Mouse (Mus musculus) adrenal gland, postnatal 4 days (tissue): ENCODE measurements around the gene Pyroxd2. TPM values are rescaled to one million over a fixed set of nuclear protein-coding genes. Genes with fewer than 3 reads are reported as not detected.
"Not testable (repeated sequence)": the region's sequence is repeated elsewhere in the genome, so short reads cannot be mapped to it uniquely, and the experiment has no call there.

Source experiments
- DNase-seq, 2 experiments: peaks; one replicate each; pipeline ENCODE4 v3.0.0; 2021 to 2022; ENCODE audit warnings: low spot score in 2 of 2, mixed read lengths in 2 of 2
- long read RNA-seq, 2 experiments: library from polyadenylated mRNA; stranded (forward); transcript quantifications; one replicate each; pipeline ENCODE4 v2.0.0; 2021
- total RNA-seq, 2 experiments: library from RNA; stranded (reverse); gene quantifications; 2 replicates each; pipeline ENCODE4 v1.2.3; 2021

The Pyroxd2 gene
- total RNA-seq, result 10 to 100 TPM; 54.2 to 55.8 TPM
- long read RNA-seq, experiment 1, transcript Pyroxd2-201 (16 exons, 3,119 nt), result major isoform, 16 of 42 reads
- long read RNA-seq, experiment 1, partial matches to known transcripts, result 13 of 42 reads
- long read RNA-seq, experiment 1, other reads (novel, unspliced or antisense), result 13 of 42 reads
- long read RNA-seq, experiment 2, transcript Pyroxd2-201 (16 exons, 3,119 nt), result major isoform, 33 of 97 reads
- long read RNA-seq, experiment 2, partial matches to known transcripts, result 37 of 97 reads
- long read RNA-seq, experiment 2, other reads (novel, unspliced or antisense), result 26 of 97 reads

DNA sequence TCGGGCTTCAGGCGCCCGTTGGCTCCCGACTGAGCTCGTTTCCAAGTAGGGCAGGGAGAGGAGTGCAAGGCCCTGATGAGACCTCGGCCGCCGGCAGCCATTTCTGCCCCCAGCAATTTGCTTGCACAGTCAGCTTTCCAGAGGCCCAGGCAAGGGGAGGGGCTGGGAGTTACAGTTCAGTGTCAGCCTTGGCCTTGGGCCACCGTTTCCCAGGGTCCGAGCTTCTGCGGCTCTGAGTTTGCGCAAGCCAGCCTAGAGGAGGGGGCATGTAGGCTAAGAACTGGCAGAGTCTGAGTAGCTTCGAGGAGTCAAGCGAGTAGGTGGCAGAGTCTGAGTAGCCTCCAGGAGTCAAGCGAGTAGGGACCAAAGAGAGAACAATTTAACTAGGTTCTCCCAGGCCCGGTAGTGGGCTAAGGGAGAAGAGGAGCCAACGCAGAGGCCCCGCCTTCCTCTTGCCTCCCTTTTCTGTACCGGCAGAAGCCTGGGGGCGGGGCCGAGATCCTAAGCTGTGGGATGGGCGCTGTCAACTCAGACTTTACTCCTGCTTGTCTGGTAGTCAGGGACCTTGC lies at the start of gene Pyroxd2:
TSS of gene Pyroxd2 (minus strand) at position 413 of the 569 bp plus-strand sequence.
- peak; percentile 52 to 72 for DNase-seq

GRCm38 (mm10) chr19:42797866-42798265 lies 45.3 kb upstream of the Pyroxd2 start:
- DNase-seq, result no peak

DNA sequence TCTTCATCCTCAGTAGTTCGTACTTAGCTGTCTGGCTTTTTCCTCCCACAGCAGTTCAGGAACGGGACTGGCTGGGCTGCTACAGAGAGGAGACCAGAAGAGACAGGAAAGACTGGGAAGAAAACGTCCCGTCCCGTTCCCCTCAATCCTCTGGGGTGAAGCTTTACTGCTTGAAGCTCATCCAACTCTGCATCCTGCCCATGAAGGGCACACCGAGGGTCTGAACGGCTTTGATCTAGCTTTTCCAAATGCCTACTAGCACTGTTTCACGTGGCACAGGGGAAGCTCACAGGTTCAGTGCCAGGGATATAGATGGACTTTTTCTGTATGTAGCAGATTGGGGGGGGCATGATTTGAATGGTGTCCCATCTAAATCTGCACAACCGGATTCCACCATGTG lies 43.2 kb upstream of the Pyroxd2 start:
- no peak for DNase-seq

DNA sequence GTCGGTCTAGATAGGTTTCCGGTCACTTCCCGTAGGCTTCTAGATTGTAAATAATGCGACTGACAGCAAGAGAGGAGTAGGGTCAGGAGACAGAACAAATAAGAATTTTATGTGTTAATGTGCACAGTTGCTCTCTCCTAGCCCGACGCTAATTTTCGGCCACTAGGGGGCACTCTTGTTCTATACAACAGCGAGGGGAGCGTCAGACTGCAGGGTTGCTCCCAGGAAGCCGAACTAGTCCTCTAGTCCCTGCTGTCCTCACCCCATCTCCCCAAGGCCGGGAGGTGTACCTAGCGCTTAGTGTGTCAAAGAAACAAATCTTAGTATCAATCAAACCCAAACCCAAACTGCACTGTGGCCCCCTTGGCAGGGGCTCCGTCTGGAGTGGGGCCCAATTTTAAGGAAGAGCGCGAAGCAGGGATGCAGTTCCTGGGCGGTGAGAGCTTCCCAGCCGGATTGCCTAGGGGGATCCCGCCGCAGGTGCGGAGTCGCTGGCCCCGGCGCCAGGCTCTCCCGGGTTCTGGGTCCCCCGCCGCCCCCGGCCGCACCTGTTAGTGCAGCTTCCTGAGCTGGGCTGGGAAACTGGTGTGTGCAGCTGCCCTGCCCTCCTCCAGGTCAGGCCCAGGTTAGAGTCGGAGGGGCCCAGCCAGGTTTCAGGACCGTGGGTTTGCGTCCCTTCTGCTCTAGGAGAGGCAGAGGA lies 42.5 kb upstream of the Pyroxd2 start:
- DNase-seq, result peak; percentile 65 to 83

GRCm38 (mm10) chr19:42788311-42788710 lies 35.7 kb upstream of the Pyroxd2 start:
- no peak for DNase-seq

DNA sequence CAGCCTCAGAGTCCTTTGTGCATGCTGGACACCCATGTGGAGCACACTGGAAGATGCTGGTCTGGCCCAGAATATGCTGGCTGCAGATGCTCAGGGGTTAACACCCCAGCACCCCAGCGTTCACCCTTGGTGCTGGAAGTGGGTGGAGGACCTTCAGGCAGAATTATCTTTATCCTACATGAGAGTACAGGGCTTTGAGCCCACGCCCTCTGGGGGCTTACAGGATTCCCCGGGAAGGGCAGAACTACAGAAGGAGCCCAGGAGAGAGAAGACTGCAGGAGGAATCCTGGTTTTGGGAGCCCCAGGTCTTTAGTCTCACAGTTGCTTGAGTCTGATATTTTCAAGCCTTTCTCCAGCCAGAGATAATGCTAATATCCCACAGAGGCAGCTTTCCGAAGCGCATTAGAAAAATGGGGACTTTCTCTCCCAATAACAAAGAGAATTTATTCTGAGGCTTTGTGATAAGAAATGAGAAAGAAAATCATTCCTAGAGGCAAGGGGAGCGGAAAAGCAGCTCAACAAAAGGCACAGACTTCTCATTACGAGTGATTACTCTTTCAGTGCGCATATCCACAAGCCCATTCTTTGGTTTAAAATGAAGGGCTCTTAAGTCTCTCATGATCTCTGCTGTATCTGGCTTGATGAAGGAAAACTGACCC lies 33.1 kb upstream of the Pyroxd2 start:
- no peak for DNase-seq

GRCm38 (mm10) chr19:42785129-42785528 lies 32.6 kb upstream of the Pyroxd2 start:
- DNase-seq, result no peak

DNA sequence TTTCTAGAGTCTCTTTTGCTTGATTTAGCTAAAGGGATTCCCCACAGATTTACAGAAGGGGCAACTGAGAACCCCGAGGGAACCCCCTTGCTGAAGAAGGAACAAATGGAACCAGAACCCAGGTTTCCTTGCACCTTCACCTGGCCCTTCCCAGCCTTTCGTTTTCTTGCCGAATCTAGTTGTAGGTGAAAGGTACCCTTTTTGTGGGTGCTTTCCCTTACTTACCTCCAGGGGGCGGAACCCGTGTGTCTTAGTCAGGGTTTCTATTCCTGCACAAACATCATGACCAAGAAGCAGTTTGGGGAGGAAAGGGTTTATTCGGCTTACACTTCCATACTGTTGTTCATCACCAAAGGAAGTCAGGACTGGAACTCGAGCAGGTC lies 27.6 kb upstream of the Pyroxd2 start:
- not testable (repeated sequence) for DNase-seq

- DNase-seq, result peak; percentile 75
These were observed 27.1 kb upstream of the Pyroxd2 start, which contains the start of gene Hps1 for GRCm38 (mm10) chr19:42779531-42780155. Hps1 (minus strand) TSS chr19:42779978.

- no peak for DNase-seq
These were observed 25.2 kb upstream of the Pyroxd2 start for GRCm38 (mm10) chr19:42777801-42778200.

DNA sequence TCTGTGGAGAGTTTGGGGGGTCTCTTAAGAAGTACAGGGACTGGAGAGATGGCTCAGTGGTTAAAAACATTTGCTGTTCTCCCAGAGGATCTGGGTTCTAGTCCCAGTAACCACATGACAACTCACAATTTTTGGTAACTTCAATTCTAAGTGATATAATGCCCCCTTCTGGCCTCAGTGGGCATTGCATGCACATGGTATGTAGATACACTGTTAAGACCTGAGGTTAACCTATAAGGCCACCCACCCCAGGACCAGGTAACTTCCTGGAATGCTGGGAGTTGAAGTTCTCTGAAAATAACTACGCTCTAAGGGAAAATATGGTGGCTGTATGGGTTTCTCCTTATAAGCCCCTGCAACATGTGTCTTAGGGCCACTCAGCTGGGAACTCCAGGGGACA lies 24.2 kb upstream of the Pyroxd2 start:
- no peak for DNase-seq

- DNase-seq, result no peak
These were observed 17.7 kb upstream of the Pyroxd2 start for GRCm38 (mm10) chr19:42770141-42770872.

GRCm38 (mm10) chr19:42769648-42770047 lies 17.1 kb upstream of the Pyroxd2 start:
- no peak for DNase-seq

DNA sequence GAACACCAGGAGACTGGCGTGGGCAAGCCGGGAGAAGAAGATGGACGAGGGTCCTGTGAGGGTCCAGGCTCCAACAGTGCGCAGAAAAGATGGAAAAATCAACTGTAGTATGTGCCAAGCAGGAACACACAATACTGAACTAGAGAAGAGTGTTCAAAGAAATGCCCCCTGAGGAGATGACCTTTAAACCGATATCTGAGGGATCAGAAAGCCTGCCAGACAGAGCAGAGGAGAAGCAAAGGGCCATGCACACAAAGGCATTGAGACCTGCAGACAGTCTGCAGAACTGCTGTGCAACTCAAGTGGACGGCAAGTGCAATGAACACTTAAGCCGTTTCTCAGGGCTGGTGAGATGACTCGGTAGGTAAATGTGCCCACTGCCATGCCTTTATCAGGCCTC lies 14.8 kb upstream of the Pyroxd2 start:
- DNase-seq, result no peak

GRCm38 (mm10) chr19:42764398-42764797 lies 11.8 kb upstream of the Pyroxd2 start:
- DNase-seq, result no peak

- DNase-seq, result no peak
These were observed 4.1 kb upstream of the Pyroxd2 start for GRCm38 (mm10) chr19:42756671-42757070.

DNA sequence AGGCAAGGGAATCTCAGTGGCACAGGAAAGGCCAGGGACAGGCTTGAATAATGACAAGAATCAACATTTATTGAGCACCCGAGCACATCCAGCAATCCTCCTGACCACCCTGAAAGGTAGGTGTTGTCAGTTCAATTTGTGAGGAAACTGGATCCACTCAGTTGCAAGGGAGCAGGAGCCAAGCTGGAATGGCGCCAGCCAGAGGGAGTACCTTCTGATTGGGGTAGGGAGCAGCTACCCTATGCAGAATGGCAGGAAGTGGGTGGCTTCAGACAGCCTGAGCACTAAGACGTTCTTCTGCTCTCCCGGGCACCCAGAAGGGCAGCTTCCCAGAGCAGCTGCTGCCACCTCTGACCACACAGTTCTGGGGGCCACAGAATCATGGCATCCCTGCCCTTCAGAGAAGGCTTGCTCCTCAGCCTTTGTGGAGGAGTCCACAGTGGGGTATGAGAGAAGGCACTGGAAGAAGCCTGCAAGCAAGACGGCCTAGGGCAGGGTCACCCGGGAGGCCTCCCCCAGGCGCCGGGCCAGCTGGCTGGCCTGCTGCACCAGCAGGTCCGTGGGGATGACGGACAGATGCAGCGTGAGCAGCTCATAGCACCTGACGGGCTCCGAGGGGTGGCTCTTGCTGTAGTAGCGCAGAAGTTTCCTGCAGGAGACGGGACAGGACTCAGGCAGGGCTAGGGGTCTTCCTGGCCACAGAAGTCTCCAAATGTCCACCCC lies 2.7 kb upstream of the Pyroxd2 start:
- DNase-seq, result no peak

DNA sequence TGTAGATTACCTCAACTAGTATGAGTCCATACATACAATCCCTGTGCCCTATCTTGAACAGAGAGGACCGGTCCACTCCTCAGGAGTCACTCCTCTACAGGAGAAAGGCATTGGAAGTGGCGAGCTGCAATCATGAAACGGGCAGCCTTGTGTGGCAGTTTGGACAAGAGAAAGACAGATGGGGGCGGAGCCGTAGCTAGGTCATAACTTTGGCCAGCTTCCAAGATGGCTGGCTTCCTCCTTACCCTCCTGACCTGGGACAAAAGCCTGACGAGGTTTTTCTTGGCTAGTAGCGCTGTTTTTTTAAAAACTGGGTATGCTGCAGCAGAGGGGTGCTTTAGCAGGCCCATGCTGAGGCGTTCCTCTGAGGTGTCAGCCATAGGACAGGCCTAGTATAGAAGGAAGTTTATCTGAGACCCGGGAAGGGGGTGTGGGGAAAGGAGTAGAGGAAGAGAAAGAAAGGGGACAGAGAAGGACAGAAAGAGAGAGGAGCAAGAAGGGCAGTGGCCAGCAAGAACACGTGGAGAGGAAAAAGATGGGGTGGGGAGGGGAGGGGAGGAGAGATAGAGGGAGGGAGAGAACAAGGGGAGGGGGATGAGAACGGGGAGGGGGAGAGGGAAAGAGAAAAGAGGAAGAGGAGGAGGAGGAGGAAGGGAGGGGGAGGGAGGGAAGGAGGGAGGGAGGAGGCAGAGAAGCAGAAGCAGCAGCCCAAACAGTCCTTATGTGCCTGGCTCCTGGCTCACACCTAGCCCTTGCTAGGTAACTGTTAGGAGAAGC lies 754 bp upstream of the Pyroxd2 start:
- peak in 1 of 2 experiments; percentile 53 for DNase-seq

- DNase-seq, result no peak
These were observed 2.4 kb downstream of the Pyroxd2 start for GRCm38 (mm10) chr19:42750196-42750595.
